Mouse (Mus musculus) embryonic fibroblast, embryonic 13.5 days (primary cell): ENCODE results near the gene Nr3c2. TPM values are rescaled to one million over a fixed set of nuclear protein-coding genes. Genes with fewer than 3 reads are reported as not detected.

Experiments
- H3K27ac ChIP-seq: 2 replicates; pipeline ENCODE4 v1.5.1; 2012; ENCODE audit warnings: low read length, control low read depth, inconsistent platforms; ENCODE audit not compliant: insufficient read depth
- H3K4me1 ChIP-seq: 2 replicates; pipeline ENCODE4 v1.6.1; 2011; ENCODE audit warnings: low read length; ENCODE audit not compliant: control insufficient read depth, insufficient read depth
- H3K4me3 ChIP-seq: 2 replicates; pipeline ENCODE4 v1.5.1; 2011; ENCODE audit warnings: mild to moderate bottlenecking, control low read depth, low read length; ENCODE audit not compliant: insufficient read depth
- CTCF ChIP-seq: IDR thresholded peaks from 2 replicates; pipeline ENCODE4 v1.5.1; 2011; ENCODE audit warnings: mild to moderate bottlenecking, control low read depth, low read length, moderate library complexity, borderline replicate concordance; ENCODE audit not compliant: insufficient read depth
- POLR2A ChIP-seq: IDR thresholded peaks from 2 replicates; pipeline ENCODE4 v1.6.1; 2011; ENCODE audit warnings: low read depth, mild to moderate bottlenecking, control low read depth, low read length, moderate library complexity
- polyA plus RNA-seq: library from polyadenylated mRNA; stranded (reverse); fragments of >200 nt; gene quantifications from 2 replicates; pipeline ENCODE4 v1.2.4, GENCODE M21; 2011; ENCODE audit warnings: low read depth; ENCODE audit not compliant: missing spikeins, insufficient read length

The Nr3c2 gene
- polyA plus RNA-seq, 1 experiment = 1.9 TPM

- Histone ChIP-seq H3K27ac (no peak overlapping the region), H3K4me3 (no peak overlapping the region), H3K4me1 (no peaks in the 10 kb centered on the region)
- no peak for TF ChIP-seq POLR2A
- TF ChIP-seq CTCF = no peak
Measured at GRCm38 (mm10) chr8:77145285-77145684, 246.0 kb downstream of the Nr3c2 start.

GRCm38 (mm10) chr8:77154496-77154895, 255.3 kb downstream of the Nr3c2 start:
- no peaks in the 10 kb centered on the region for H3K4me1 ChIP-seq
- no peak overlapping the region for H3K27ac ChIP-seq
- no peak overlapping the region for H3K4me3 ChIP-seq
- TF ChIP-seq POLR2A = no peak

- Histone ChIP-seq H3K4me3 (no peak overlapping the region), H3K4me1 (no peaks in the 10 kb centered on the region), H3K27ac (no peak overlapping the region)
- TF ChIP-seq CTCF = no peak
- no peak for TF ChIP-seq POLR2A
Measured at GRCm38 (mm10) chr8:77169320-77169719, 270.1 kb downstream of the Nr3c2 start.

DNA sequence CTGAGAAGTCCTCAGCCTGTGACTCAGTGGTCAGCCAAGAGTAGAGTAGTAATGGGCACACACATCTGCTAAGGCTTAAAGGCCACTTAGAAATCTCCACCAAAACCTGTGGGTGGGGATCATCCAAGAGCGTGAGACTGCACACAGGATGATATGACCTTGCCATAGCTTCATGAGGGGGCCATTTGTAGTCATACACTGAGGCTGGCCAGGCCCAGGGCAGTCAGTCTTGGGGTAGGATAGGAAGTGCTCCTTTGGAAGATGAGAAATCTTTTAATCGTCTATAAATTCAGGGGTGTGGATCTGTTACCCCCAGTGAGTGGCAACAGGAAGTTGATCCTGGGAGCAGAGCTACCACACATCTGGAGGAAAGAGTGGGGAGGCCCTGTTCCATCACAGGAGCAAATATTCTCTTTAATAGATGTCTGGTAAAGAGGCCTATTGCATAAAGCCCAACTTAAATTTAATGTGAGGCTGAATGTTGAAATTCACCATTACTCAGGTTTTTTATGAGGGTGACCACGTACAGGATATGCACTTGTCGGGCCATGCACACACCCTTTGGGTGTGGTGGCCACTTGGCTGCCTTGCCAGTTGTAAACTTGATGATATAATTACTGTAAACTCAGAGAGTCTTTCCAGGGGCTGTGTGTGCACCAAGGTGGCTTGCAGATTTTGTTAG, 270.7 kb downstream of the Nr3c2 start:
- TF ChIP-seq POLR2A (no peak), CTCF (no peak)
- Histone ChIP-seq H3K4me3 (no peak overlapping the region), H3K4me1 (no peaks in the 10 kb centered on the region), H3K27ac (no peak overlapping the region)

DNA sequence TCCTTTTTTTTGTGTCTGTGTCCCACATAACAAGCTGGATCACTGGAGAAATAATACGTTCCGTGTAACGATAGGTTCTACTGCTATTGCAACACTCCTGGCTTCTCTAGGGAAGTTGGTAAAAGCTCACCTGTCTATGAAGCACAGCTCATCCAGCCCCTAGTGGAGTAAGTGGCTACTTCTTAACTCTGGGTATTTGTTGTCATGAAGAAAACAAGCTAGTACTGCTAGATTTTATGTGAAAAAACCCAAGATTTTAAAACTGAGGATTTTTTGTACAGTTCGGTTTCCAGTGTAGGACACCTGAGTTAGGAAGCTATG, 271.2 kb downstream of the Nr3c2 start:
- H3K4me1 ChIP-seq = no peaks in the 10 kb centered on the region
- TF ChIP-seq CTCF (no peak), POLR2A (no peak)
- H3K4me3 ChIP-seq = no peak overlapping the region
- H3K27ac ChIP-seq = no peak overlapping the region

- H3K4me1 ChIP-seq = no peaks in the 10 kb centered on the region
- TF ChIP-seq POLR2A = no peak
- TF ChIP-seq CTCF = no peak
- H3K4me3 ChIP-seq = no peak overlapping the region
Measured at GRCm38 (mm10) chr8:77173075-77173657, 273.9 kb downstream of the Nr3c2 start.

GRCm38 (mm10) chr8:77173736-77174135, 274.5 kb downstream of the Nr3c2 start:
- TF ChIP-seq CTCF (no peak), POLR2A (no peak)
- no peaks in the 10 kb centered on the region for H3K4me1 ChIP-seq
- H3K4me3 ChIP-seq = no peak overlapping the region
- no peak overlapping the region for H3K27ac ChIP-seq

More at GRCm38 (mm10) chr8:77173075-77173657, 273.9 kb downstream of the Nr3c2 start:
- H3K27ac ChIP-seq = no peak overlapping the region

DNA sequence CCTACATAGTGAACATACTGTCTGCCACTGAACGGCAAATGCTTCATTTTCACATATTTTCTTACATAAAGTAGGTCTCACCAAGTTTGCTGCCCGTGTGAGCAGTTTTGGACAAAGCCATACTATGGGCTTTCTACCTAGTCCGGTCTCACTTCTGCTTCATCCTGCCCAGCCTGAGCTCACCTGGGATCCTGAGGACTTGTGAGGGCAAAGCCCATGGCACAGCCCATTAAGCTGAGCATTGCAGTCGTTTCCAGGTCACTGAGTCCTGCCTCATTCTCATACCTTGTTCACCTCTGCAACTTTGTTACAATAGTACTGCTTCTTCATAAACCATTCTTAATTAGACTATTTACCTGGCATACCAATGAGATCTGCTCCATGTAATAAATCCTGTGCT, 276.2 kb downstream of the Nr3c2 start:
- Histone ChIP-seq H3K27ac (no peak overlapping the region), H3K4me3 (no peak overlapping the region), H3K4me1 (no peaks in the 10 kb centered on the region)
- no peak for TF ChIP-seq POLR2A
- TF ChIP-seq CTCF = no peak

GRCm38 (mm10) chr8:77176343-77176742, 277.1 kb downstream of the Nr3c2 start:
- no peak overlapping the region for H3K27ac ChIP-seq
- H3K4me1 ChIP-seq = no peaks in the 10 kb centered on the region
- TF ChIP-seq POLR2A (no peak), CTCF (no peak)
- H3K4me3 ChIP-seq = no peak overlapping the region

DNA sequence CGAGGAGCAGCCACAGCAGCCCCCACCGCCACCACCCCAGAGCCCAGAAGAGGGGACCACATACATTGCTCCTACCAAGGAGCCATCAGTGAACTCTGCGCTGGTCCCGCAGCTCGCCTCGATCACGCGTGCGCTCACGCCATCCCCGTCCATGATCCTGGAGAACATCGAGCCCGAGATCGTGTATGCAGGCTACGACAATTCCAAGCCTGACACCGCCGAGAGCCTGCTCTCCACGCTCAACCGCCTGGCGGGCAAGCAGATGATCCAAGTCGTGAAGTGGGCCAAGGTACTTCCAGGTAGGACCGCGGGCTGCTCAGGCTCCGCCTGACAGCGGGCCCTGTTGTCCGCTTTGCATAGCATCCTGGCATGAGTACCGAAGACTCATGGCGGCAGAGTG, 286.6 kb downstream of the Nr3c2 start:
- Histone ChIP-seq H3K27ac (no peak overlapping the region), H3K4me1 (no peaks in the 10 kb centered on the region), H3K4me3 (no peak overlapping the region)
- TF ChIP-seq POLR2A (no peak), CTCF (no peak)

DNA sequence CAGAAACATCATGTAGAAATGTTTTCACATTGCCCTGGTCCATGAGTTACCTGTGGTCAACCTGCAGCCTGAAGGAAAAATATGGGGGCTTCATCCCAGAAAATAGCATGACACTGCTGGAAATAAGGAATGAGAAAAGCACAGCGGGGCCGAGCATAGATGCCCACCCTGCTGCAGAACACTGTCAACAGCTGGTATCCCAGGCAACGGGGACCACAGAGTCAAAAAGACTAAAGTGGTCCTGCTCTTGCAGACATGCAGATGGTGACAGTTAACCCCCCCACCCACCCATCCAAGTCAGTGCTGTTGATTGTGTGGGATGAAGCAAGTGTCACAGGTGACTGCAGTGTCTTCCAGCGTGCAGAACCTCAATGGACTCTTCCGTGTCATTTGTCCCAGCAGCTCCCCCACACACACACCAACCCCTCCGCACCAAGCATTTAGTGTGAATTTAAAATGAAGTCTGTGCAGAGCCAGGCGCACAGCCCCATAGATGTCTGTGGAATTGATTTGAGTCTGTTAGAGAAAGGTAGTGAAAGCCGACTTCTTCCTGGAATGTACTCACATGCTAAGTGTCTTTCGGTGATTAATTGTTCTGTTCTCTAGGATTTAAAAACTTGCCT, 287.8 kb downstream of the Nr3c2 start:
- Histone ChIP-seq H3K4me1 (no peaks in the 10 kb centered on the region), H3K4me3 (no peak overlapping the region), H3K27ac (no peak overlapping the region)
- TF ChIP-seq CTCF (no peak), POLR2A (no peak)

- Histone ChIP-seq H3K4me1 (no peaks in the 10 kb centered on the region), H3K27ac (no peak overlapping the region), H3K4me3 (no peak overlapping the region)
- no peak for TF ChIP-seq CTCF
- TF ChIP-seq POLR2A = no peak
Measured at GRCm38 (mm10) chr8:77187748-77188147, 288.5 kb downstream of the Nr3c2 start.
